Comparison of ENCODE assay signal across 28 mouse cellular contexts in genomic region chr12:112405781-112406213, GRCm38 (mm10).
DNase-seq lines count a peak whose midpoint lies in the region; ATAC-seq lines count a peak whose summit lies in the region.
"Had no signal": no experiment of that assay in that cellular context is flagged by ENCODE, and none has a peak within 500 bp of the region (broad histone marks: within the 10 kb centered on the region; RNA-seq: fewer than 3 reads in every experiment).

No protein-coding gene starts in this region.

- WGBS in kidney, embryonic 15.5 days, result 25% methylated on average over 12 of the region's 12 CpGs
- WGBS in limb, embryonic 11.5 days, result 18% methylated on average over 12 of the region's 12 CpGs
- 86% methylated on average over 12 of the region's 12 CpGs for WGBS in midbrain, embryonic 16.5 days

- H3K36me3 ChIP-seq in kidney, embryonic 15.5 days, result no peaks in the 10 kb centered on the region
- no peaks in the 10 kb centered on the region for H3K36me3 ChIP-seq in limb, embryonic 11.5 days (ENCODE audit: control insufficient read depth, insufficient read depth, low read length)
- no peaks in the 10 kb centered on the region for H3K36me3 ChIP-seq in midbrain, embryonic 16.5 days (ENCODE audit: control insufficient read depth, insufficient read depth, low read length)
- H3K36me3 ChIP-seq: embryonic facial prominence, embryonic 15.5 days; G1E; heart, embryonic 12.5 days; hindbrain, embryonic 10.5 days; midbrain, embryonic 10.5 days had no signal

- no peak overlapping the region for H3K27ac ChIP-seq in kidney, embryonic 15.5 days
- no peak overlapping the region; the same call in 1 of the 2 replicates for H3K27ac ChIP-seq in limb, embryonic 11.5 days (replicated peaks; ENCODE audit: low read depth, low read length)
- H3K27ac ChIP-seq in midbrain, embryonic 16.5 days (ENCODE audit: low read length), result no peak overlapping the region
- H3K27ac ChIP-seq: embryonic facial prominence, embryonic 15.5 days; hindbrain, embryonic 10.5 days had no signal

- H3K9me3 ChIP-seq in kidney, embryonic 15.5 days (replicated peaks), result no peaks in the 10 kb centered on the region
- H3K9me3 ChIP-seq in limb, embryonic 11.5 days (ENCODE audit: control insufficient read depth, low read length), result no peaks in the 10 kb centered on the region
- H3K9me3 ChIP-seq in midbrain, embryonic 16.5 days (replicated peaks; ENCODE audit: control insufficient read depth, low read length, poor library complexity, severe bottlenecking), result no peaks in the 10 kb centered on the region
- H3K9me3 ChIP-seq: embryonic facial prominence, embryonic 15.5 days; G1E; heart, embryonic 12.5 days; hindbrain, embryonic 10.5 days; midbrain, embryonic 10.5 days had no signal

- H3K4me3 ChIP-seq in kidney, embryonic 15.5 days (replicated peaks), result no peak overlapping the region
- H3K4me3 ChIP-seq in limb, embryonic 11.5 days (ENCODE audit: low read depth, low read length), result no peak overlapping the region
- H3K4me3 ChIP-seq in midbrain, embryonic 16.5 days (ENCODE audit: low read depth, low read length), result no peak overlapping the region
- H3K4me3 ChIP-seq: embryonic facial prominence, embryonic 15.5 days; heart, embryonic 12.5 days; hindbrain, embryonic 10.5 days; midbrain, embryonic 10.5 days had no signal

- no peak overlapping the region for H3K9ac ChIP-seq in kidney, embryonic 15.5 days
- no peak overlapping the region for H3K9ac ChIP-seq in limb, embryonic 11.5 days (ENCODE audit: low read length)
- no peak overlapping the region for H3K9ac ChIP-seq in midbrain, embryonic 16.5 days (ENCODE audit: low read depth, low read length)
- H3K9ac ChIP-seq: embryonic facial prominence, embryonic 15.5 days; heart, embryonic 12.5 days; liver, postnatal 0 days had no signal

- DNase-seq in kidney, adult 9 months, result no peak
- peak; percentile 74 for DNase-seq in forelimb bud, embryonic 11.5 days (ENCODE audit: low read depth, low spot score)
- DNase-seq in limb, embryonic 11.5 days (ENCODE audit: low spot score), result peak; percentile 75
- peak; percentile 24 for DNase-seq in ovary, postnatal 36 days (ENCODE audit: low spot score)
- DNase-seq: adrenal gland, adult 2 months; B cell, adult 2 months; cerebellum, adult 11-12 months; cerebellum, postnatal 14 days; gastrocnemius, postnatal 14 days; heart, adult 18-20 months; heart, postnatal 10 days; kidney, adult 18-20 months; left cerebral cortex, postnatal 4 days; liver, postnatal 0 days; thymus, postnatal 25 days had no signal

- peaks cover 52% of the 10 kb centered on the region for H3K27me3 ChIP-seq in kidney, embryonic 15.5 days
- peaks cover 2% of the 10 kb centered on the region; the same call in 1 of the 2 replicates for H3K27me3 ChIP-seq in limb, embryonic 11.5 days (ENCODE audit: control insufficient read depth, insufficient read depth, low read length)
- H3K27me3 ChIP-seq in midbrain, embryonic 16.5 days (ENCODE audit: control insufficient read depth, insufficient read depth, low read depth, low read length), result no peaks in the 10 kb centered on the region
- H3K27me3 ChIP-seq: embryonic facial prominence, embryonic 15.5 days had no signal

- no peak overlapping the region for H3K4me2 ChIP-seq in kidney, embryonic 15.5 days
- no peak overlapping the region for H3K4me2 ChIP-seq in limb, embryonic 11.5 days (ENCODE audit: low read depth, severe bottlenecking)
- no peak overlapping the region for H3K4me2 ChIP-seq in midbrain, embryonic 16.5 days (ENCODE audit: low read length)
- H3K4me2 ChIP-seq: embryonic facial prominence, embryonic 15.5 days; heart, embryonic 12.5 days; liver, embryonic 11.5 days had no signal

- H3K4me1 ChIP-seq in kidney, embryonic 15.5 days, result peaks cover 32% of the 10 kb centered on the region
- peaks cover 49% of the 10 kb centered on the region for H3K4me1 ChIP-seq in limb, embryonic 11.5 days (ENCODE audit: control insufficient read depth, insufficient read depth, low read length)
- peaks cover 8% of the 10 kb centered on the region for H3K4me1 ChIP-seq in midbrain, embryonic 16.5 days (ENCODE audit: control insufficient read depth, insufficient read depth, low read length)
- H3K4me1 ChIP-seq: embryonic facial prominence, embryonic 15.5 days; heart, embryonic 12.5 days had no signal

- peak; percentile 78 for ATAC-seq in kidney, embryonic 15.5 days (replicated peaks; ENCODE audit: low FRiP score)
- peak; percentile 60 for ATAC-seq in limb, embryonic 11.5 days (ENCODE audit: insufficient number of reproducible peaks, low FRiP score, low TSS enrichment, low read depth)
- ATAC-seq in activated CD4-positive, CD25-positive, alpha-beta regulatory T cell, adult 4 months, result no peak
- no peak for ATAC-seq in midbrain, embryonic 16.5 days
- ATAC-seq: forebrain, embryonic 16.5 days; hindbrain, embryonic 16.5 days; liver, postnatal 0 days; lung, postnatal 0 days; Patski had no signal

Comparison
In these comparisons a context has a peak if more than half of its experiments do, and no peak if none do; other contexts are left out.
1. ATAC-seq: peak in kidney, embryonic 15.5 days (single experiment) and limb, embryonic 11.5 days (single experiment); none in activated CD4-positive, CD25-positive, alpha-beta regulatory T cell, adult 4 months (single experiment) and midbrain, embryonic 16.5 days (single experiment).